Mouse (Mus musculus) kidney, postnatal 0 days (tissue): ENCODE results near the gene Afg1l. TPM values are rescaled to one million over a fixed set of nuclear protein-coding genes. Genes with fewer than 3 reads are reported as not detected.

Experiments used
- ATAC-seq: fragments of 200-750 bp; cut with Nextera tagmentation; replicated peaks from 2 replicates; pipeline ENCODE4 v1.8.0; 2017; ENCODE audit warnings: low read depth, moderate number of reproducible peaks, moderate TSS enrichment, moderate library complexity; ENCODE audit not compliant: low FRiP score
- DNase-seq: peaks from one replicate; pipeline ENCODE4 v3.0.0-alpha.2; 2016; ENCODE audit warnings: low spot score
- H3K27ac ChIP-seq: fragments of 300-500 bp; sonication (generic); 2 replicates; pipeline ENCODE4 v1.5.1; 2014; ENCODE audit warnings: mild to moderate bottlenecking
- H3K27me3 ChIP-seq: fragments of 300-500 bp; sonication (generic); 2 replicates; pipeline ENCODE4 v1.6.1; 2014; ENCODE audit warnings: low read length, mixed read lengths; ENCODE audit not compliant: insufficient read depth
- H3K36me3 ChIP-seq: fragments of 300-500 bp; sonication (generic); 2 replicates; pipeline ENCODE4 v1.6.1; 2014; ENCODE audit warnings: low read length, mixed read lengths; ENCODE audit not compliant: insufficient read depth
- H3K4me1 ChIP-seq: fragments of 300-500 bp; sonication (generic); replicated peaks from 2 replicates; pipeline ENCODE4 v1.6.1; 2014; ENCODE audit warnings: antibody characterized with exemption, low read length, mixed read lengths; ENCODE audit not compliant: insufficient read depth
- H3K4me2 ChIP-seq: fragments of 300-500 bp; sonication (generic); 2 replicates; pipeline ENCODE4 v1.6.1; 2014; ENCODE audit warnings: mild to moderate bottlenecking, low read length, moderate library complexity, mixed read lengths
- H3K4me3 ChIP-seq: fragments of 300-500 bp; sonication (generic); replicated peaks from 2 replicates; pipeline ENCODE4 v1.5.1; 2014; ENCODE audit warnings: low read depth, low read length
- H3K9ac ChIP-seq: fragments of 300-500 bp; sonication (generic); 2 replicates; pipeline ENCODE4 v1.6.1; 2014; ENCODE audit warnings: low read depth, low read length
- H3K9me3 ChIP-seq: fragments of 300-500 bp; sonication (generic); replicated peaks from 2 replicates; pipeline ENCODE4 v1.6.1; 2016; ENCODE audit warnings: low read length, inconsistent platforms, mixed read lengths
- CTCF ChIP-seq: IDR thresholded peaks from 2 replicates; pipeline ENCODE4 v1.5.1; 2016; ENCODE audit warnings: antibody characterized with exemption, low read depth, mild to moderate bottlenecking, moderate library complexity
- WGBS: fragments of 180-500 bp; shearing (Covaris S2); extraction: QIAGEN DNeasy Blood & Tissue Kit; methylation state at CpG from one replicate; pipeline ENCODE4 v1.1.7; 2014; 5-methylcytosine and 5-hydroxymethylcytosine counted together
- polyA plus RNA-seq: library from polyadenylated mRNA; unstranded; fragments of >200 nt; fragmentation: Nextera tagmentation; extraction: Ambion mirVana; gene quantifications from 2 replicates; pipeline ENCODE4 v1.2.1, GENCODE M21; 2015

Afg1l gene
- polyA plus RNA-seq, 1 experiment from 2014 or later: 8.3 TPM

GRCm38 (mm10) chr10:42346179-42346877, 132.0 kb downstream of the Afg1l start:
- 65% methylated on average over 12 of the region's 12 CpGs for WGBS
- Histone ChIP-seq H3K27me3 (no peaks in the 10 kb centered on the region), H3K9me3 (no peaks in the 10 kb centered on the region), H3K36me3 (no peaks in the 10 kb centered on the region), H3K4me3 (no peak overlapping the region), H3K4me1 (peaks cover 4% of the 10 kb centered on the region; the same call in 1 of the 2 replicates), H3K27ac (no peak overlapping the region), H3K9ac (no peak overlapping the region), H3K4me2 (no peak overlapping the region)
- ATAC-seq (no peak), DNase-seq (no peak)
- TF ChIP-seq CTCF: no peak

- Histone ChIP-seq H3K9ac (no peak overlapping the region), H3K4me3 (no peak overlapping the region), H3K4me2 (no peak overlapping the region), H3K36me3 (no peaks in the 10 kb centered on the region), H3K27me3 (no peaks in the 10 kb centered on the region), H3K27ac (no peak overlapping the region), H3K4me1 (peaks cover 4% of the 10 kb centered on the region; the same call in 1 of the 2 replicates), H3K9me3 (no peaks in the 10 kb centered on the region)
- 91% methylated on average over 5 of the region's 5 CpGs for WGBS
- TF ChIP-seq CTCF: no peak
- DNase-seq (no peak), ATAC-seq (no peak)
These were observed 135.7 kb downstream of the Afg1l start for GRCm38 (mm10) chr10:42342714-42343113.

DNA sequence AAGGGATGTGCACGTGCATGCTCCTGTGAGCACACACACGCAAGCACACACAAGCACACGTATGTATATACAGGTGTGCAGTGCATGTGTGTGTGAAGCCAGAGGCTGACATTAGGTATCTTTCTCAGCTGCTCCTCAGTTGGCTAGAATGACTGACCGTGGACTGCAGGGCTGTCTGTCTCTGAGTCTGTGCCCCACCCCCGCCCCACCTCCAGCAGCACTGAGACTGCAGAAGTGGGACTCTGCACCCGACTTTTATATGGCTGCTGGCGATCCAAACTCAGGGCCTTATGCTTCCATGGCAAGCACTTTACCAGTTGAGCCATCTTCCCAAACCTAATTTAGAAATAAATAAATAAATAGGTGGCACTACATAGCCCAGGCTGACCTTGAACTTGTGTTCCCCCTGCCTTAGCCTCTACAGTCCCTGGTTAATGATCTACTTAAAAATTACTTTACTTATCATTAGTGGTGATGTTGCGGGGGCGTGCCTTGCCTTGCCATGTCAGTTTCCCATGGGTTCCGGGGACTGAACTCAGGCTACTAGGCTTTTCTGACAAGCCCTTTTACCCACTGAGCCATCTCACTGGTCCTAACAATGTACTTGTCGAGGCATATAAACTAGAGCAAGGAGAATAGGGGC, 136.4 kb downstream of the Afg1l start:
- Histone ChIP-seq H3K4me1 (peaks cover 4% of the 10 kb centered on the region; the same call in 1 of the 2 replicates), H3K9ac (no peak overlapping the region), H3K9me3 (no peaks in the 10 kb centered on the region), H3K27me3 (no peaks in the 10 kb centered on the region), H3K4me2 (no peak overlapping the region), H3K36me3 (no peaks in the 10 kb centered on the region), H3K27ac (no peak overlapping the region), H3K4me3 (no peak overlapping the region)
- WGBS: 77% methylated on average over 11 of the region's 11 CpGs
- TF ChIP-seq CTCF: no peak
- no peak for DNase-seq
- ATAC-seq: no peak

- Histone ChIP-seq H3K36me3 (no peaks in the 10 kb centered on the region), H3K27me3 (no peaks in the 10 kb centered on the region), H3K9me3 (no peaks in the 10 kb centered on the region), H3K9ac (no peak overlapping the region), H3K4me3 (no peak overlapping the region), H3K4me2 (no peak overlapping the region), H3K4me1 (no peaks in the 10 kb centered on the region), H3K27ac (no peak overlapping the region)
- no peak for ATAC-seq
- WGBS: 68% methylated on average over 6 of the region's 6 CpGs
- no peak for TF ChIP-seq CTCF
- no peak for DNase-seq
These were observed 138.0 kb downstream of the Afg1l start for GRCm38 (mm10) chr10:42340426-42340793.

GRCm38 (mm10) chr10:42339773-42340425, 138.5 kb downstream of the Afg1l start:
- H3K4me1 ChIP-seq: no peaks in the 10 kb centered on the region
- no peaks in the 10 kb centered on the region for H3K36me3 ChIP-seq
- H3K9me3 ChIP-seq: no peaks in the 10 kb centered on the region
- H3K4me2 ChIP-seq: no peak overlapping the region
- H3K27me3 ChIP-seq: no peaks in the 10 kb centered on the region
- no peak overlapping the region for H3K4me3 ChIP-seq
- TF ChIP-seq CTCF: no peak
- no peak overlapping the region for H3K27ac ChIP-seq
- no peak for DNase-seq
- no peak for ATAC-seq
- 83% methylated on average over 8 of the region's 8 CpGs for WGBS
- no peak overlapping the region for H3K9ac ChIP-seq

- Histone ChIP-seq H3K9ac (no peak overlapping the region), H3K27ac (no peak overlapping the region), H3K27me3 (no peaks in the 10 kb centered on the region), H3K4me1 (no peaks in the 10 kb centered on the region), H3K36me3 (no peaks in the 10 kb centered on the region), H3K4me2 (no peak overlapping the region), H3K4me3 (no peak overlapping the region), H3K9me3 (no peaks in the 10 kb centered on the region)
- no peak for ATAC-seq
- 53% methylated on average over 9 of the region's 9 CpGs for WGBS
- no peak for DNase-seq
- TF ChIP-seq CTCF: no peak
These were observed 139.9 kb downstream of the Afg1l start for GRCm38 (mm10) chr10:42338456-42338855.
